Comparison of ENCODE assay signal across 8 mouse cellular contexts in genomic region chr2:32182676-32183296, GRCm38 (mm10). TPM values are rescaled to one million over a fixed set of nuclear protein-coding genes. Genes with fewer than 3 reads are reported as not detected.
DNase-seq lines count a peak whose midpoint lies in the region; ATAC-seq and TF ChIP-seq lines count a peak whose summit lies in the region.

No protein-coding gene starts in this region.

- H3K4me2 ChIP-seq in heart, embryonic 15.5 days, result no peak overlapping the region

- 63% methylated on average over 13 of the region's 13 CpGs for WGBS in heart, embryonic 15.5 days

- peak overlapping the region; percentile 79 for H3K27ac ChIP-seq in layer of hippocampus, adult 2 months
- peak overlapping the region; percentile 50 for H3K27ac ChIP-seq in heart, embryonic 15.5 days

- peak; percentile 47; the same call in 1 of the 2 replicates for ATAC-seq in heart, embryonic 15.5 days (replicated peaks; ENCODE audit: insufficient number of reproducible peaks, insufficient read depth, low FRiP score, low read depth)
- no peak for ATAC-seq in erythroblast, adult 5-6 weeks (replicated peaks; ENCODE audit: low FRiP score, poor library complexity, severe bottlenecking)

- peaks cover 62% of the 10 kb centered on the region for H3K4me1 ChIP-seq in heart, embryonic 15.5 days (replicated peaks)

- no peak overlapping the region for H3K9ac ChIP-seq in heart, embryonic 15.5 days

- DNase-seq in layer of hippocampus, adult 2 months (ENCODE audit: low spot score in 2 of 2), result no peak
- DNase-seq in layer of hippocampus, postnatal 14 days (ENCODE audit: low spot score in 2 of 2), result no peak
- peak; percentile 72 to 75 for DNase-seq in cerebellum, postnatal 10 days
- peak; percentile 48 to 71 for DNase-seq in left cerebral cortex, postnatal 36 days (ENCODE audit: low spot score in 2 of 2)
- DNase-seq in ovary, postnatal 14 days (ENCODE audit: low spot score), result peak; percentile 35
- DNase-seq in thymus, postnatal 0 days (ENCODE audit: low spot score), result no peak

- intact Hi-C loops in left cerebral cortex, postnatal 36 days (cut with DNase I), result no loop called here

- no peaks in the 10 kb centered on the region for H3K9me3 ChIP-seq in heart, embryonic 15.5 days (replicated peaks)

- H3K36me3 ChIP-seq in heart, embryonic 15.5 days, result peaks cover 32% of the 10 kb centered on the region

- no peak for TF ChIP-seq CTCF in layer of hippocampus, adult 2 months (conservative IDR thresholded peaks at IDR 0.05)

- no peaks in the 10 kb centered on the region for H3K27me3 ChIP-seq in heart, embryonic 15.5 days

- H3K4me3 ChIP-seq in layer of hippocampus, adult 2 months, result no peak overlapping the region
- no peak overlapping the region for H3K4me3 ChIP-seq in heart, embryonic 15.5 days

RNA-seq across cellular contexts. Expression of gene Prrc2b, which starts 31.9 kb away (rescaled TPM):
- total RNA-seq in layer of hippocampus, adult 2 months (2021), result 100 to 1,000 TPM; 288 to 305 TPM
- 100 to 1,000 TPM; 253 to 268 TPM for total RNA-seq in layer of hippocampus, postnatal 14 days (2021)
- polyA plus RNA-seq in heart, embryonic 15.5 days (2015; fragmentation: Nextera tagmentation; extraction: Ambion mirVana), result 21.0 and 34.8 TPM in 2 replicates
- total RNA-seq in left cerebral cortex, postnatal 36 days (2021), result 100 to 1,000 TPM; 257 to 259 TPM
- 12.3 and 13.0 TPM in 2 replicates for total RNA-seq in erythroblast, adult 5-6 weeks (2015; ENCODE audit: low replicate concordance)
- total RNA-seq in erythroblast, adult 5-6 weeks (2017; ENCODE audit: low replicate concordance), result 10.8 and 13.7 TPM in 2 replicates
- polyA plus RNA-seq in thymus, postnatal 0 days (2015; fragmentation: Nextera tagmentation; extraction: Ambion mirVana), result 22.5 and 33.6 TPM in 2 replicates

RNA-seq across cellular contexts. Expression of gene Pomt1, which starts 53.6 kb away (rescaled TPM):
- 10 to 100 TPM; 23.4 to 24.1 TPM for total RNA-seq in layer of hippocampus, adult 2 months (2021)
- 10 to 100 TPM; 22.4 to 23.6 TPM for total RNA-seq in layer of hippocampus, postnatal 14 days (2021)
- polyA plus RNA-seq in heart, embryonic 15.5 days (2015; fragmentation: Nextera tagmentation; extraction: Ambion mirVana), result 15.4 and 18.0 TPM in 2 replicates
- total RNA-seq in left cerebral cortex, postnatal 36 days (2021), result 10 to 100 TPM; 16.3 to 22.1 TPM
- total RNA-seq in erythroblast, adult 5-6 weeks (2015; ENCODE audit: low replicate concordance), result 5.0 and 6.0 TPM in 2 replicates
- total RNA-seq in erythroblast, adult 5-6 weeks (2017; ENCODE audit: low replicate concordance), result 3.9 and 10.9 TPM in 2 replicates
- polyA plus RNA-seq in thymus, postnatal 0 days (2015; fragmentation: Nextera tagmentation; extraction: Ambion mirVana), result 13.2 and 15.6 TPM in 2 replicates

Comparison
In these comparisons a context has a peak if more than half of its experiments do, and no peak if none do; other contexts are left out.
1. DNase-seq: peak in cerebellum, postnatal 10 days (2 of 2), left cerebral cortex, postnatal 36 days (2 of 2) and ovary, postnatal 14 days (single experiment); none in layer of hippocampus, adult 2 months (0 of 2), layer of hippocampus, postnatal 14 days (0 of 2) and thymus, postnatal 0 days (single experiment).
2. RNA of gene Prrc2b, which starts 31.9 kb away (total RNA-seq): 288 to 305 TPM in layer of hippocampus, adult 2 months, 253 to 268 TPM in layer of hippocampus, postnatal 14 days and 257 to 259 TPM in left cerebral cortex, postnatal 36 days; 10.8 to 13.7 TPM in erythroblast, adult 5-6 weeks; every median in the first group is over 10 times any median in the second.